Mouse (Mus musculus) neural tube, embryonic 11.5 days (tissue): ENCODE results near the gene Mrpl24. TPM values are rescaled to one million over a fixed set of nuclear protein-coding genes. Genes with fewer than 3 reads are reported as not detected.

Source experiments
- ATAC-seq: fragments of 200-750 bp; cut with Nextera tagmentation; 2 replicates; pipeline ENCODE4 v1.8.0; 2017; ENCODE audit warnings: moderate number of reproducible peaks, mild to moderate bottlenecking, moderate TSS enrichment, moderate library complexity; ENCODE audit not compliant: insufficient read depth, low FRiP score, low TSS enrichment
- DNase-seq: peaks from one replicate; pipeline ENCODE4 v3.0.0-alpha.2; 2015; ENCODE audit warnings: low spot score
- H3K27ac ChIP-seq: fragments of 300-500 bp; sonication (generic); 2 replicates; pipeline ENCODE4 v1.5.1; 2014; ENCODE audit warnings: low read depth, mild to moderate bottlenecking, low read length
- H3K27me3 ChIP-seq: fragments of 300-500 bp; sonication (generic); 2 replicates; pipeline ENCODE4 v1.6.1; 2014; ENCODE audit warnings: mild to moderate bottlenecking, low read length, mixed read lengths; ENCODE audit not compliant: control insufficient read depth, insufficient read depth
- H3K36me3 ChIP-seq: fragments of 300-500 bp; sonication (generic); 2 replicates; pipeline ENCODE4 v1.6.1; 2014; ENCODE audit warnings: mild to moderate bottlenecking, low read length, moderate library complexity, mixed read lengths; ENCODE audit not compliant: control insufficient read depth, insufficient read depth
- H3K4me1 ChIP-seq: fragments of 300-500 bp; sonication (generic); 2 replicates; pipeline ENCODE4 v1.6.1; 2014; ENCODE audit warnings: low read length, mixed read lengths; ENCODE audit not compliant: control insufficient read depth, insufficient read depth
- H3K4me2 ChIP-seq: fragments of 300-500 bp; sonication (generic); 2 replicates; pipeline ENCODE4 v1.6.1; 2014; ENCODE audit warnings: low read depth, mild to moderate bottlenecking, moderate library complexity
- H3K4me3 ChIP-seq: fragments of 300-500 bp; sonication (generic); 2 replicates; pipeline ENCODE4 v1.5.1; 2014; ENCODE audit warnings: low read depth, low read length
- H3K9ac ChIP-seq: fragments of 300-500 bp; sonication (generic); 2 replicates; pipeline ENCODE4 v1.6.1; 2014; ENCODE audit warnings: mild to moderate bottlenecking, low read length
- H3K9me3 ChIP-seq: fragments of 300-500 bp; sonication (generic); 2 replicates; pipeline ENCODE4 v1.6.1; 2016; ENCODE audit warnings: low read length; ENCODE audit not compliant: control insufficient read depth
- WGBS: fragments of 180-500 bp; shearing (Covaris S2); extraction: QIAGEN DNeasy Blood & Tissue Kit; methylation state at CpG from one replicate; pipeline ENCODE4 v1.1.7; 2014; 5-methylcytosine and 5-hydroxymethylcytosine counted together
- polyA plus RNA-seq: library from polyadenylated mRNA; unstranded; fragments of >200 nt; fragmentation: Nextera tagmentation; extraction: Ambion mirVana; gene quantifications from 2 replicates; pipeline ENCODE4 v1.2.1, GENCODE M21; 2014

The Mrpl24 gene
- polyA plus RNA-seq, 1 experiment from 2014 or later: 79.2 TPM

DNA sequence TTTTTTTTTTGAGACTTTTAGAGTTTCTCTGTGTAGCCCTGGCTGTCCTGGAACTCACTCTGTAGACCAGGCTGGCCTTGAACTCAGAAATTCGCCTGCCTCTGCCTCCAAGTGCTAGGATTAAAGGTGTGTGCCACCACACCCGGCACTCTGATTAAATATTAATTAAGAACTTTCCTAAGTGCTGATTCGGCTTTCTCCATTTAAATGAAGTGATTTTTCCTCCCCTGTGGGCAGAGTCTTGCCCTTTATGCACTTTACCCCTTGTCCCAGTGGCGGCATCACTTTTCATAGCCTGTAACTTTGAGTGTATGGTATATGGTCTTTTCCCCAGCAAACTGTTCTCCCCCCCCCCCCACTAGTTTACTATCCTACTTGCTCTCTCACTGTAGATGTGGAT, 15.9 kb downstream of the Mrpl24 start:
- no peak overlapping the region for H3K4me3 ChIP-seq
- DNase-seq (no peak), ATAC-seq (no peak)
- 87% methylated on average over 4 of the region's 4 CpGs for WGBS
- H3K27ac ChIP-seq: no peak overlapping the region
- no peaks in the 10 kb centered on the region for H3K27me3 ChIP-seq
- H3K4me2 ChIP-seq: no peak overlapping the region
- H3K4me1 ChIP-seq: peaks cover 6% of the 10 kb centered on the region
- no peaks in the 10 kb centered on the region for H3K9me3 ChIP-seq
- H3K36me3 ChIP-seq: peaks cover 25% of the 10 kb centered on the region
- no peak overlapping the region for H3K9ac ChIP-seq

DNA sequence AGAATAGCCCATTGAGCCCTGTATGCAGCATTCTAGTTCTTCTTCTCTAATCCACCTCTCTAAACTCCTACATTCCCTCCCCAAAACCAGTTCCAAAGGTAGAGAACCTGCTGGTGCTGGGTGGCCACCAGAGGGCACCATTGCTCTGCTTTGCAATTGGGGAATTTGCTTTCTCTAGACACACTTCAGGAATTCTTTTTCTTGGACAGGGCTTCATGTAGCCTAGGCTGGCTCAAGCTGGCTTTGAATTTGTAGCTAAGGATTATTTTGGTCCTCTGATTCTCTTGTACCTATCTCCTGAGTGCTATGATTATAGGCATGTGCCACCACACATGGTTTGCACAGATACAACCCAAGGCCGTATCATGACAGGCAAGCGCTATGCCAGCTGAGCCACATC, 16.5 kb downstream of the Mrpl24 start:
- Histone ChIP-seq H3K4me2 (no peak overlapping the region), H3K4me3 (no peak overlapping the region), H3K9ac (no peak overlapping the region), H3K27me3 (no peaks in the 10 kb centered on the region), H3K27ac (no peak overlapping the region), H3K36me3 (peaks cover 27% of the 10 kb centered on the region), H3K4me1 (peaks cover 6% of the 10 kb centered on the region), H3K9me3 (no peaks in the 10 kb centered on the region)
- 95% methylated on average over 2 of the region's 2 CpGs for WGBS
- peak; percentile 86 for DNase-seq
- peak; percentile 20; the same call in 1 of the 2 replicates for ATAC-seq

DNA sequence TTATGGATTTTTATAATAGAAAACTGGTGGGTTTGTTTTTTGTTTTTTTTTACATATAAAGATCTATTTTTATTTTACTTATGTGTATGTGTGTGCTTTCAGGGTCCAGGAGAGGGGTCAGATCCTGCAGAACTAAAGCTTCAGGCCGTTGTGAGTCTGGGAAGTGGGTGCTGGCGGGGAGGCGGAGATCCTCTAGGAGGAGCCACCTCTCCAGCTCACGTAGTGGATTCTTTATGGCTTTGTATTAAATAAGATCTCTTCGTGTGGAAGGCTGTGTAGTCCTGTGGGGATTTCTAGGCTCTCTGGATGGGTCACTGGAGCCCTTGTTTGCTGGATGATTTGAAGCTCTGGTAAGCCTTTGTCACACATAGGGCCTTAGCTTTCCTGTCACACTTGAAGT, 21.3 kb downstream of the Mrpl24 start:
- H3K27ac ChIP-seq: no peak overlapping the region

DNA sequence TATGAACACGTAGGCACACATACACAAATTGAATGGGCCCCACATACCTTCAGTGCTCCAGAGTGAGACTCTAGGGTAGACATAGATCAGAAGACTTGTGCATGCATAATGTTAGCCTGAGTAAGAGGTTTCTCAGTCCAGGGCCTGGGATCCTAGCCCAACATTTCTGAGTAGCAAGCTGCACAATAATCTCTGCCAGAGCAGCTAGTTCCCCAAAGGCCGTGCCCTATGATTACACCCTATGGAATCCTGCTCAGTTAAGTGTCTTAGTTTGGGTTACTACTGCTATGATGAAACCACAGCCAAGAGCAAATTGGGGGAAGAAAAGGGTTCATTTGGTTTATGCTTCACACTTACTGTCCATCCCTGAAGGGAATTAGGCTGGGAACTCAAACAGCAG, 23.2 kb downstream of the Mrpl24 start:
- H3K27ac ChIP-seq: no peak overlapping the region
- no peaks in the 10 kb centered on the region for H3K9me3 ChIP-seq
- H3K4me2 ChIP-seq: no peak overlapping the region
- ATAC-seq (no peak), DNase-seq (no peak)
- peaks cover 32% of the 10 kb centered on the region for H3K36me3 ChIP-seq
- H3K27me3 ChIP-seq: no peaks in the 10 kb centered on the region
- H3K4me3 ChIP-seq: no peak overlapping the region
- WGBS: 90% methylated on average over 2 of the region's 2 CpGs
- H3K9ac ChIP-seq: no peak overlapping the region
- peaks cover 32% of the 10 kb centered on the region for H3K4me1 ChIP-seq

More for the DNA sequence above, 21.3 kb downstream of the Mrpl24 start:
- 65% methylated on average over 5 of the region's 5 CpGs for WGBS
- H3K4me2 ChIP-seq: no peak overlapping the region
- no peak for DNase-seq
- H3K9ac ChIP-seq: no peak overlapping the region
- peaks cover 14% of the 10 kb centered on the region for H3K4me1 ChIP-seq
- H3K9me3 ChIP-seq: no peaks in the 10 kb centered on the region
- H3K36me3 ChIP-seq: peaks cover 32% of the 10 kb centered on the region
- H3K27me3 ChIP-seq: no peaks in the 10 kb centered on the region
- ATAC-seq: no peak
- no peak overlapping the region for H3K4me3 ChIP-seq

DNA sequence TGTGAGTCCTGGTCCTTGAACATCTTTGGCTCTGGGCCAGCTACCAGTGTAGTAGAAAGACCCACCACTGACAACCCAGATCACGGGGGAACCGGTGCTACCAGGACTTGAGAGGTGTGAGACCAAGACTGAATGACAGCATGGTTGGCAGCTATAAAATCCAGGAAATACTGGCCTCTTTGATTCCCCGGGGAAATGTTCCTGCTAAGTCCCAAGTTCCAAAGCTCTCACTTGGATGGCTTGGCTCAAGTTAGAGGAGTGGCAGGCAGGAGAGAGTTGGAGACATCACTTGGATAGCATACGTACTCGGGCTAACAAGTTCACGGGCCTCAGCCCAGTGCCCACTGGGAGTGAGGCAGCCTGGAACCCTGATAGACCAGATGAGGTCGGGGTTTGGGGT, 24.3 kb downstream of the Mrpl24 start:
- Histone ChIP-seq H3K4me3 (no peak overlapping the region), H3K9ac (no peak overlapping the region), H3K4me1 (peaks cover 37% of the 10 kb centered on the region), H3K27me3 (no peaks in the 10 kb centered on the region), H3K4me2 (no peak overlapping the region), H3K9me3 (no peaks in the 10 kb centered on the region), H3K27ac (no peak overlapping the region), H3K36me3 (peaks cover 26% of the 10 kb centered on the region)
- DNase-seq: no peak
- 75% methylated on average over 7 of the region's 7 CpGs for WGBS
- no peak for ATAC-seq

DNA sequence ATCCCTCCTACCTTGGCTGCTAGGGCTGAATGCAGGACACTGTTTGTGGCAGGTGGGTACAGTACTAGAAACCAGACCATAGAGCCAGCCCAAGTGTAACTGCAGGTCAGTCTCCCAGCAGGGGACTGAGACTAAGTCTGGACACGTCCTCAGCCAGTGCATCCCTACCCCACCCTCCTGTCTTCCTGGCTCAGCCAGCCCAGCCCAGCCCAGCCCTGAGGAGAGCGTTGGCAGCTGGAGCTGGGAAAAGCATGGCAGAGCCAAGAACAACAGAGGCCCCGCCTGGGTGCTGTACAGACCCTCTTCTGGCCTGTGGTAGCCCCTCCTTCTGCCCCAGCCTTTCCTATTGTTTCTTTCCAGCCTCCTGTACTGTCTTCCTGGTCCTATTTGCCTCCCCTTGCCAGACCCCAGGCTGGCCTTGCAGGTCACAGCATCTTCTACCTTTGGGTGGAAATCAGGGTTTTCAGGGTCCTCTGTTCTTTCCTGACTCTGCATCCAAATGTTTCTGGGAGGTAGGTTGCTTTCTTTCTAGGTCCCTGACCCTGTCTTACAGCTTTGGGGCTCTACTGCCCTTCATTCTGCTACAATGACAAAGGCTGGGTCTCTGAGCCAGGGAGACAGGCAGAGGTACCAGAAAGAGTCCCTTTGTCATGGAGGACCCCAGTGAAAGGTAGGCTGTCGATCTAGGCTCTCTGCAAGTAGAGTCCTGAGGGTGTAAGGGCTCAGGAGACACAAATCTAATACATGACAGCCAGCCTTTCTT, 25.7 kb downstream of the Mrpl24 start:
- Histone ChIP-seq H3K27ac (peak overlapping the region; percentile 74), H3K4me3 (no peak overlapping the region), H3K27me3 (no peaks in the 10 kb centered on the region), H3K4me2 (no peak overlapping the region), H3K4me1 (peaks cover 44% of the 10 kb centered on the region), H3K36me3 (peaks cover 15% of the 10 kb centered on the region), H3K9ac (peak overlapping the region; percentile 24; the same call in 1 of the 2 replicates), H3K9me3 (no peaks in the 10 kb centered on the region)
- 0 out of 2 replicates have a peak, but pooled peaks have one; percentile 24 for ATAC-seq
- DNase-seq: peak; percentile 27
- 13% methylated on average over 4 of the region's 4 CpGs for WGBS

DNA sequence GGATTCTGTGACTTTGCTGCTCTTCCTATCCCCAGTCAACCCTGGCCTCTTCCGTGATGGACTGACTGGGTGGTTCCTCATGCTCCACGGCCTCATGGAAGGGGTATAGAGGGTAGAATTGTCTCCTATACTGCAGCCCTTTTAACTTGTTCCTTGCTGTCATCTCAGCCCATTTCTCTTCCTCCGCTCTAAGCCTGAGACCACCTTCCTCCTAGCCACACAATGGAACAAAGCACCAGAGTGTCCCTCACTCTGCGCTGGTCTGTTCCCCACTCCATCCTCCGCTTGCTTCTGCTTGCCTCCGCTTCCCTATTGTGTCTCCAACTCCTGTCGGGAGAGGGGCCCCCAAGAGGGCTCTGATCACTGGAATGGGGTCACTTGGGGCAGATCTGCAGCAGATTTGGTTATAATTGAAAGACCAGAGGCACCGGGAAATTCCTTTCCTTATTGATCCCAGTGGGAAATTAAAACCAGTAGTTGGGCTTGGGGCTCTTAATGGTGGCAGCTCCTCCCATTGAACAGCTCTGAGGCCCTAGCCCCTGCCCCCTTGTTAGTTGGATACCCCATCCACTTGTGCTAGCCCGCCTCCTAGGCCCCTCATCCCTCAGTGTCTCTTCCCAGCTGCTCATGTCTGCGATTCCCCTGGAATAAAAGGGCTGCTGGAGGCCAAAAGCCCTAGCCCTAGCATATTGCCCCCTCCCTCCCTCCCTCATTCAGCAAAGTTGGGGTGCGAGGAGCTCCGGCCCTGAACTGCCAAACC, 26.7 kb downstream of the Mrpl24 start:
- Histone ChIP-seq H3K4me1 (peaks cover 53% of the 10 kb centered on the region), H3K9me3 (no peaks in the 10 kb centered on the region), H3K4me3 (no peak overlapping the region), H3K9ac (peak overlapping the region; percentile 12), H3K27me3 (no peaks in the 10 kb centered on the region), H3K4me2 (no peak overlapping the region), H3K27ac (peak overlapping the region; percentile 77), H3K36me3 (peaks cover 11% of the 10 kb centered on the region)
- WGBS: 5% methylated on average over 12 of the region's 12 CpGs
- no peak for ATAC-seq
- DNase-seq: peak; percentile 60

DNA sequence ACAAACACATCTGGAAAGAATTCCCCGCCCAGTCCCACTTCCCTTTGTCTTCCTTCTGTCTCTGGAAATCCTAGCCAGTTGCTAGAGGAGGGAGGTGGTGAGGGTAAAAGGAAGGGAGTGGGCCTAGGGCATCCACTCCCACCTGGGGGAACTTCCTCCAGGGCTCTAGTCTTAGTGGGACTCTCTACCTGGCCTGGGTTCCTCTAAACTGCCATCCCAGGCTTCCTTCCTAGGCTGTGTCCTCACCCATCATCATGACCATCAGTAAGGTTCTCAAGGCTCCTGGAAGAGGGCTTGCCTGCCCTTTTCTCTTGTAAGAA, 27.2 kb downstream of the Mrpl24 start:
- Histone ChIP-seq H3K36me3 (peaks cover 7% of the 10 kb centered on the region), H3K27ac (peak overlapping the region; percentile 77), H3K4me2 (peak overlapping the region; percentile 86; the same call in 1 of the 2 replicates), H3K27me3 (no peaks in the 10 kb centered on the region), H3K4me1 (peaks cover 57% of the 10 kb centered on the region), H3K9ac (peak overlapping the region; percentile 12), H3K4me3 (no peak overlapping the region), H3K9me3 (no peaks in the 10 kb centered on the region)
- DNase-seq (peak; percentile 24), ATAC-seq (no peak)
- WGBS: 0% methylated on average over 1 of the region's 1 CpGs
